Mouse (Mus musculus) ES-Bruce4 (cell line): ENCODE measurements around the gene Nos3. TPM values are rescaled to one million over a fixed set of nuclear protein-coding genes. Genes with fewer than 3 reads are reported as not detected.

Experiments used
- H3K27ac ChIP-seq: 2 replicates; pipeline ENCODE4 v1.5.1; 2012; ENCODE audit warnings: low read length, inconsistent platforms; ENCODE audit not compliant: insufficient read depth
- H3K27me3 ChIP-seq: 2 replicates; pipeline ENCODE4 v1.6.1; 2012; ENCODE audit warnings: mild to moderate bottlenecking, low read length, inconsistent platforms; ENCODE audit not compliant: control insufficient read depth, poor library complexity, insufficient read depth, severe bottlenecking
- H3K36me3 ChIP-seq: 2 replicates; pipeline ENCODE4 v1.6.1; 2012; ENCODE audit warnings: inconsistent platforms, mild to moderate bottlenecking, low read length, moderate library complexity; ENCODE audit not compliant: control insufficient read depth, poor library complexity, insufficient read depth, severe bottlenecking
- H3K4me1 ChIP-seq: one replicate; pipeline ENCODE4 v1.8.1; 2011; ENCODE audit warnings: low read length; ENCODE audit not compliant: control insufficient read depth, insufficient read depth
- H3K4me3 ChIP-seq: 2 replicates; pipeline ENCODE4 v1.5.1; 2011; ENCODE audit warnings: low read depth, mild to moderate bottlenecking, low read length
- H3K9ac ChIP-seq: 2 replicates; pipeline ENCODE4 v1.6.1; 2012; ENCODE audit warnings: low read depth, mild to moderate bottlenecking, inconsistent platforms; ENCODE audit not compliant: poor library complexity, severe bottlenecking
- H3K9me3 ChIP-seq: replicated peaks from 2 replicates; pipeline ENCODE4 v1.6.1; 2012; ENCODE audit warnings: mild to moderate bottlenecking, low read length, inconsistent platforms; ENCODE audit not compliant: control insufficient read depth, poor library complexity, insufficient read depth, severe bottlenecking
- CTCF ChIP-seq: IDR thresholded peaks from one replicate; pipeline ENCODE4 v1.8.1; 2011; ENCODE audit warnings: low read depth, low read length
- EP300 ChIP-seq: IDR thresholded peaks from 2 replicates; pipeline ENCODE4 v1.6.1; 2011; ENCODE audit warnings: low read depth, low read length; ENCODE audit not compliant: insufficient read depth
- POLR2A ChIP-seq: IDR thresholded peaks from one replicate; pipeline ENCODE4 v1.8.1; 2011; ENCODE audit warnings: low read length; ENCODE audit not compliant: insufficient read depth
- polyA plus RNA-seq: library from polyadenylated mRNA; stranded (reverse); fragments of >200 nt; gene quantifications from 2 replicates; pipeline ENCODE4 v1.2.4, GENCODE M21; 2011; ENCODE audit warnings: low read depth; ENCODE audit not compliant: missing spikeins, insufficient read depth, insufficient read length

Gene Nos3
- polyA plus RNA-seq, 1 experiment = 1.2 TPM

- Histone ChIP-seq H3K9ac (no peak overlapping the region), H3K27me3 (no peaks in the 10 kb centered on the region), H3K36me3 (no peaks in the 10 kb centered on the region), H3K27ac (no peak overlapping the region), H3K4me3 (no peak overlapping the region), H3K9me3 (no peaks in the 10 kb centered on the region), H3K4me1 (no peaks in the 10 kb centered on the region)
- no peak for TF ChIP-seq POLR2A
- TF ChIP-seq EP300 = no peak
- TF ChIP-seq CTCF = no peak
Measured at GRCm38 (mm10) chr5:24404594-24405360, 40.2 kb downstream of the Nos3 start.

- Histone ChIP-seq H3K9ac (no peak overlapping the region), H3K36me3 (no peaks in the 10 kb centered on the region), H3K4me1 (no peaks in the 10 kb centered on the region), H3K27me3 (no peaks in the 10 kb centered on the region), H3K9me3 (no peaks in the 10 kb centered on the region), H3K27ac (no peak overlapping the region), H3K4me3 (no peak overlapping the region)
- TF ChIP-seq POLR2A (no peak), EP300 (no peak), CTCF (no peak)
Measured at GRCm38 (mm10) chr5:24405389-24405876, 40.8 kb downstream of the Nos3 start.

- Histone ChIP-seq H3K4me1 (no peaks in the 10 kb centered on the region), H3K36me3 (no peaks in the 10 kb centered on the region), H3K9ac (no peak overlapping the region), H3K27me3 (no peaks in the 10 kb centered on the region), H3K27ac (no peak overlapping the region), H3K4me3 (no peak overlapping the region), H3K9me3 (no peaks in the 10 kb centered on the region)
- no peak for TF ChIP-seq EP300
- no peak for TF ChIP-seq POLR2A
- TF ChIP-seq CTCF = no peak
Measured at GRCm38 (mm10) chr5:24408651-24409050, 44.0 kb downstream of the Nos3 start.

GRCm38 (mm10) chr5:24409466-24409865 lies 44.9 kb downstream of the Nos3 start:
- Histone ChIP-seq H3K4me3 (no peak overlapping the region), H3K9me3 (no peaks in the 10 kb centered on the region), H3K27ac (no peak overlapping the region), H3K27me3 (no peaks in the 10 kb centered on the region), H3K36me3 (no peaks in the 10 kb centered on the region), H3K4me1 (no peaks in the 10 kb centered on the region), H3K9ac (no peak overlapping the region)
- TF ChIP-seq CTCF (no peak), EP300 (no peak), POLR2A (no peak)

- Histone ChIP-seq H3K36me3 (no peaks in the 10 kb centered on the region), H3K9ac (no peak overlapping the region), H3K9me3 (no peaks in the 10 kb centered on the region), H3K27me3 (no peaks in the 10 kb centered on the region), H3K27ac (no peak overlapping the region), H3K4me1 (peaks cover 3% of the 10 kb centered on the region), H3K4me3 (no peak overlapping the region)
- no peak for TF ChIP-seq CTCF
- no peak for TF ChIP-seq EP300
- no peak for TF ChIP-seq POLR2A
Measured at GRCm38 (mm10) chr5:24412063-24412462, 47.5 kb downstream of the Nos3 start.

GRCm38 (mm10) chr5:24413042-24413693 lies 48.6 kb downstream of the Nos3 start, which contains the start of gene Asic3:
Asic3 (plus strand) TSS chr5:24413392.
- no peaks in the 10 kb centered on the region for H3K27me3 ChIP-seq
- TF ChIP-seq EP300 (no peak), CTCF (no peak), POLR2A (no peak)
- H3K4me1 ChIP-seq = peaks cover 3% of the 10 kb centered on the region
- no peaks in the 10 kb centered on the region for H3K9me3 ChIP-seq
- H3K27ac ChIP-seq = no peak within 1 kb of the TSS
- H3K36me3 ChIP-seq = no peaks in the 10 kb centered on the region
- no peak within 1 kb of the TSS for H3K9ac ChIP-seq
- peak within 1 kb of the TSS; percentile 38 for H3K4me3 ChIP-seq
